Mouse (Mus musculus): ENCODE data around the gene Nfatc3. TPM values are rescaled to one million over a fixed set of nuclear protein-coding genes. Genes with fewer than 3 reads are reported as not detected.
A peak's percentile ranks its signal among the peaks of the same experiment; 100 is the strongest.

Nfatc3 gene
- total and polyA plus RNA-seq, 3 experiments, result 29.0 to 96.3 (median 37.8) TPM

- peak; percentile 52 for DNase-seq (ENCODE audit: extremely low read depth)
- no peak overlapping the region for H3K27ac ChIP-seq (ENCODE audit: insufficient read depth, low read depth)
- in situ Hi-C loops (cut with MboI; ENCODE audit: low pct_ligation_motif_present, low pct_unique_long_range_greater_than_20kb, low sequenced_read_pairs), result no loop called here
Observed at GRCm38 (mm10) chr8:106115897-106116296, 57.3 kb downstream of the Nfatc3 start.

GRCm38 (mm10) chr8:106123443-106123842, 64.8 kb downstream of the Nfatc3 start:
- dilution Hi-C loops (cut with MboI; ENCODE audit: extremely low pct_ligation_motif_present, extremely low pct_unique_long_range_greater_than_20kb, low sequenced_read_pairs) (no loop called here), in situ Hi-C loops (cut with MboI; ENCODE audit: low pct_ligation_motif_present, low pct_unique_long_range_greater_than_20kb, low sequenced_read_pairs) (no loop called here)
- DNase-seq (ENCODE audit: extremely low read depth), result no peak
- Histone ChIP-seq H3K36me3 (replicated peaks in 1 of 2; ENCODE audit: control insufficient read depth in 1 of 2, insufficient read depth in 1 of 2, low read length in 1 of 2) (peaks cover 44 to 94% of the 10 kb centered on the region in 2 experiments), H3K4me2 (ENCODE audit: insufficient read depth, low read depth, poor library complexity, severe bottlenecking) (no peak overlapping the region), H3K4me1 (ENCODE audit: control insufficient read depth in 1 of 2, insufficient read depth in 2 of 2) (peaks cover 0 to 11% of the 10 kb centered on the region in 2 experiments; a peak in 1 of 4 replicates), H3K4me3 (replicated peaks in 1 of 3; ENCODE audit: low read depth in 2 of 3, low read length in 2 of 3, poor library complexity in 1 of 3) (no peak overlapping the region), H3K79me2 (replicated peaks; ENCODE audit: control insufficient read depth, extremely low read depth, insufficient read depth, poor library complexity, severe bottlenecking) (peaks cover 6% of the 10 kb centered on the region; the same call in 1 of the 2 replicates), H3K9me3 (replicated peaks; ENCODE audit: low read length) (no peaks in the 10 kb centered on the region), H3K27ac (ENCODE audit: insufficient read depth, low read depth) (no peak overlapping the region), H3K9ac (ENCODE audit: insufficient read depth, low read depth) (no peak overlapping the region), H3K27me3 (replicated peaks) (no peaks in the 10 kb centered on the region)
- no peak for TF ChIP-seq CHD2 (IDR thresholded peaks at IDR 0.05; ENCODE audit: low read length)
- TF ChIP-seq JUN (IDR thresholded peaks at IDR 0.05; ENCODE audit: insufficient read depth, low read depth, low read length), result no peak
- TF ChIP-seq E2F4 (IDR thresholded peaks at IDR 0.05; ENCODE audit: insufficient replicate concordance, low read depth, low read length), result no peak
- no peak for TF ChIP-seq ZNF384 (IDR thresholded peaks at IDR 0.05; ENCODE audit: low read depth, low read length)
- TF ChIP-seq ETS1 (conservative IDR thresholded peaks at IDR 0.05; ENCODE audit: low read depth, low read length), result no peak
- TF ChIP-seq NELFE (IDR thresholded peaks at IDR 0.05; ENCODE audit: low read depth, low read length), result no peak
- no peak for TF ChIP-seq MYC (IDR thresholded peaks at IDR 0.05; ENCODE audit: low read depth, low read length)
- TF ChIP-seq KAT2A (IDR thresholded peaks at IDR 0.05; ENCODE audit: insufficient replicate concordance, low read length), result no peak
- no peak for TF ChIP-seq RAD21 (IDR thresholded peaks at IDR 0.05; ENCODE audit: low read depth, low read length)
- TF ChIP-seq CTCF (conservative IDR thresholded peaks at IDR 0.05 in 1 of 2, IDR thresholded peaks at IDR 0.05 in 1 of 2; ENCODE audit: low read depth in 2 of 2, low read length in 2 of 2), result no peak
- no peak for TF ChIP-seq UBTF (IDR thresholded peaks at IDR 0.05; ENCODE audit: low read depth, low read length)
- no peak for TF ChIP-seq TCF12 (IDR thresholded peaks at IDR 0.05; ENCODE audit: low read depth, low read length)

More at GRCm38 (mm10) chr8:106115897-106116296, 57.3 kb downstream of the Nfatc3 start:
- Histone ChIP-seq H3K9ac (ENCODE audit: insufficient read depth, low read depth) (no peak overlapping the region), H3K27me3 (replicated peaks) (no peaks in the 10 kb centered on the region), H3K4me2 (ENCODE audit: insufficient read depth, low read depth, poor library complexity, severe bottlenecking) (no peak overlapping the region), H3K9me3 (replicated peaks; ENCODE audit: low read length) (no peaks in the 10 kb centered on the region), H3K4me1 (ENCODE audit: control insufficient read depth in 1 of 2, insufficient read depth in 2 of 2) (peaks cover 0 to 11% of the 10 kb centered on the region in 2 experiments; a peak in 1 of 4 replicates), H3K4me3 (replicated peaks in 1 of 3; ENCODE audit: low read depth in 2 of 3, low read length in 2 of 3, poor library complexity in 1 of 3) (no peak overlapping the region), H3K36me3 (replicated peaks in 1 of 2; ENCODE audit: control insufficient read depth in 1 of 2, insufficient read depth in 1 of 2, low read length in 1 of 2) (peaks cover 48 to 78% of the 10 kb centered on the region in 2 experiments), H3K79me2 (replicated peaks; ENCODE audit: control insufficient read depth, extremely low read depth, insufficient read depth, poor library complexity, severe bottlenecking) (peaks cover 10% of the 10 kb centered on the region)
- dilution Hi-C loops (cut with MboI; ENCODE audit: extremely low pct_ligation_motif_present, extremely low pct_unique_long_range_greater_than_20kb, low sequenced_read_pairs), result no loop called here
- peak; percentile 51 for TF ChIP-seq RAD21 (IDR thresholded peaks at IDR 0.05; ENCODE audit: low read depth, low read length)
- TF ChIP-seq CTCF (conservative IDR thresholded peaks at IDR 0.05 in 1 of 2, IDR thresholded peaks at IDR 0.05 in 1 of 2; ENCODE audit: low read depth in 2 of 2, low read length in 2 of 2), result peak; percentile 61 to 92
- no peak for TF ChIP-seq IRF4 (IDR thresholded peaks at IDR 0.05; ENCODE audit: low read depth, low read length)
- peak; percentile 48; the same call in 1 of the 2 replicates for TF ChIP-seq MYC (IDR thresholded peaks at IDR 0.05; ENCODE audit: low read depth, low read length)
- TF ChIP-seq POLR2A (IDR thresholded peaks at IDR 0.05; ENCODE audit: low read depth, low read length), result no peak
- TF ChIP-seq SMC3 (IDR thresholded peaks at IDR 0.05; ENCODE audit: low read depth, low read length), result peak; percentile 36
